Mouse (Mus musculus): ENCODE results near the gene Arhgap24. TPM values are rescaled to one million over a fixed set of nuclear protein-coding genes. Genes with fewer than 3 reads are reported as not detected.

Gene Arhgap24
- polyA plus RNA-seq, 1 experiment, result 1.7 TPM

DNA sequence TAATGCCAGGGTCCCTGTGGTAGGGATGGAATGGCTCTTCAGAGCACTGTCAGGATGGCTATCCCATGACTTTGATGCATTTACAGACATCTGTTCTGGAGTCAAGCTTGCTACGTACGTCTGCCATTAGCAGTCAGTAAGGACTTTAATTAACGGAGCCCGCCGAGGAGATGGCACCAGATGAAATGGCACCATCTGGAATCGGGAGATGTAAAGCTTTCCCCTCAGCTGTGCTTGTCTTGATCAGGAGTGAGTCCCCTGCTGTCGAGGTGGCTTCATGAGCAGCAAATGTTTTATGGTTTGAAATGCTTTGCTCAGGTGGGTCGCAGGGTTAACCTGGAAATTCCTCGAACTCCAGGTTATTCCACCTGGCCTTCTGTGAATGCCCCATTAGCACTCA lies 267.0 kb downstream of the Arhgap24 start:
- TF ChIP-seq CTCF (IDR thresholded peaks at IDR 0.05; ENCODE audit: low read depth, low read length) (no peak), POLR2A (IDR thresholded peaks at IDR 0.05; ENCODE audit: borderline replicate concordance, low read depth, low read length) (no peak)
- H3K4me1 ChIP-seq (ENCODE audit: control insufficient read depth, insufficient read depth, low read length), result no peaks in the 10 kb centered on the region
- H3K4me3 ChIP-seq (ENCODE audit: insufficient read depth, low read length), result no peak overlapping the region
- H3K27ac ChIP-seq (ENCODE audit: insufficient read depth, low read depth, low read length), result no peak overlapping the region

DNA sequence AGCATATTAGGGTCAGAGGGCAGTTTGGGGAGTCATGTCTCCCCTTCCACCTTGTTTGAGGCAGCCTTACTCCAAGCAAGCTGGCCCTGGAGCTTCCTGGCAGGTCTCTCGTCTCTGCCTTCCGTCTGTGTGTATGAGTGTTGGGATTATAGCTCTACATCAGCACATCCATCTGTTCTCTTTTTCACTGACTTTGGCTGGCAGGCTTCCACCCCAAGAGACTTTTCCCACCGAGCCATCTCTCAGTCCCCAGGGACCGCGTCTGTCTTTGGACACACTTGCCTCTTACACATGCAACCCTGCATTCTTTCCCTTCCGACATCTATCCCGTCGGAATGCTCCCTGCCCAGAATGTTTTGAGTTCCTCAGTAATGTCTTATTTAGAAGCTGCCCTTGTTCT lies 267.8 kb downstream of the Arhgap24 start:
- no peak for TF ChIP-seq POLR2A (IDR thresholded peaks at IDR 0.05; ENCODE audit: borderline replicate concordance, low read depth, low read length)
- no peak for TF ChIP-seq CTCF (IDR thresholded peaks at IDR 0.05; ENCODE audit: low read depth, low read length)
- Histone ChIP-seq H3K4me3 (ENCODE audit: insufficient read depth, low read length) (no peak overlapping the region), H3K27ac (ENCODE audit: insufficient read depth, low read depth, low read length) (no peak overlapping the region), H3K4me1 (ENCODE audit: control insufficient read depth, insufficient read depth, low read length) (no peaks in the 10 kb centered on the region)

DNA sequence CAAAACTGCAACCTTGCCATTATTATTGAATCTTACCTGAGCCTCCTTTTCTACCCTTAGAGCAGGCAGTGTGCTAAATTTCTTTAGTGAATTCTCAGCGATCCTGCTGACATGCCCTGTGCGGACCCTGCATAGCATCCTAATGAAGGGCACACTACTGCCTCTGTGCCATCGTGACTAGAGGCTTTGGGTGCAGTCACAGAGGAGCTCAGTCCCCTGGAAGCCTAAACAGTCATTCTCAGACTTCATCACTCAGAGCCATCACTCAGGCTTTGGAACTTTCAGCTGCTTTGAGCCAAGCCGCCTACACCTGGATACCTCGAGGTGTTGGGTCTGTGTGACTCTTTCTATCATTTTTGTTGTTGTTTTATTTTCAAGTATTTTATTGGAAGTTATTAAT lies 269.5 kb downstream of the Arhgap24 start:
- no peak overlapping the region for H3K27ac ChIP-seq (ENCODE audit: insufficient read depth, low read depth, low read length)
- TF ChIP-seq POLR2A (IDR thresholded peaks at IDR 0.05; ENCODE audit: borderline replicate concordance, low read depth, low read length) (no peak), CTCF (IDR thresholded peaks at IDR 0.05; ENCODE audit: low read depth, low read length) (no peak)
- H3K4me3 ChIP-seq (ENCODE audit: insufficient read depth, low read length), result no peak overlapping the region
- H3K4me1 ChIP-seq (ENCODE audit: control insufficient read depth, insufficient read depth, low read length), result no peaks in the 10 kb centered on the region

DNA sequence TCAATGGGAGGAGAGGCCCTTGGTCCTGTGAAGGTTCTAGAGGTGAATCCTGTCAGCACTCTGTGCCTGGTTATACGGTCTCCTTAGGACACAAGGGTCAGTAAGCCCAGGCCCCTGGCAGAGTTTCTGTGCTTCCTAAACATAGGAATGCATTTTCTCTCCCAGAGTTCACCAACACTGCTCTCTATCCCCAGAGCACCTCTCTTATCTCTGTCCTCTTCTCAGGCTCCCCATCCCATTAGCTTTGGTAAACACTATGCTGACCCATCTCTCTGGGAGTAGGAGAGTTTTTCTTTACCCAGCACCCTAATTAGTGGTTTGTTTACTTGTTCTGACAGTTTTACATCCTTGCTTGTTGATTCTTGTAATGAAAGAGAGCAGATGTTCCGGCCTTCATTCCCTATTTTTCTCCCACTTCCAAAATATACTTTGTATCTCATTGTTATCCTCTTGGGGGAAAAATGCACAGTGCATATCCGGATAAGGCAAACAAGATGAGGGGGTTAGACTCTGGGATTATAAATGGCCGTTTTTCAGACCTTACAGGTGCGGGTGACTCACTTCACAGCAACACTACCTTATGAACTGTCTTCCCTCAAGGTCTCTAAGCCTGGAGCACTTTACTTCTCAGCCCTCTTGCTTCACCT lies 270.6 kb downstream of the Arhgap24 start:
- TF ChIP-seq POLR2A (IDR thresholded peaks at IDR 0.05; ENCODE audit: borderline replicate concordance, low read depth, low read length) (no peak), CTCF (IDR thresholded peaks at IDR 0.05; ENCODE audit: low read depth, low read length) (no peak)
- H3K4me3 ChIP-seq (ENCODE audit: insufficient read depth, low read length), result no peak overlapping the region
- H3K4me1 ChIP-seq (ENCODE audit: control insufficient read depth, insufficient read depth, low read length), result no peaks in the 10 kb centered on the region
- no peak overlapping the region for H3K27ac ChIP-seq (ENCODE audit: insufficient read depth, low read depth, low read length)

DNA sequence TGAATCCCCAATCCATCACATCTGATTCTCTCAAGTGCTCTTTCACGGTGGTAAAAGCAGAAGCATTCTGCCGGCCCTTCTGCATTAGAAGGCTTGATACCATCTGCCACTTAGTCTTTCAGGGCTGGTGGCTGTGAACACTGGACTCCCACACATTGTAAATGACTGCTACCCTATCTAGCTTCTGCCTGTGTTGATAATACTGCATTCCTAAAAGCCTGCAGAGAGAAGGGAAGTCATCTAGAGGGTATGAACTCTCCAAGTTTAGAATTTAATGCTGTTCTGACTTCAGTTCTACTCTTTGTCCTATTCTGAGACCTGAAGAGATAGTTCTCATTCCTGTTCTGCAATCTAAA lies 271.1 kb downstream of the Arhgap24 start:
- no peak overlapping the region for H3K4me3 ChIP-seq (ENCODE audit: insufficient read depth, low read length)
- H3K4me1 ChIP-seq (ENCODE audit: control insufficient read depth, insufficient read depth, low read length), result no peaks in the 10 kb centered on the region

DNA sequence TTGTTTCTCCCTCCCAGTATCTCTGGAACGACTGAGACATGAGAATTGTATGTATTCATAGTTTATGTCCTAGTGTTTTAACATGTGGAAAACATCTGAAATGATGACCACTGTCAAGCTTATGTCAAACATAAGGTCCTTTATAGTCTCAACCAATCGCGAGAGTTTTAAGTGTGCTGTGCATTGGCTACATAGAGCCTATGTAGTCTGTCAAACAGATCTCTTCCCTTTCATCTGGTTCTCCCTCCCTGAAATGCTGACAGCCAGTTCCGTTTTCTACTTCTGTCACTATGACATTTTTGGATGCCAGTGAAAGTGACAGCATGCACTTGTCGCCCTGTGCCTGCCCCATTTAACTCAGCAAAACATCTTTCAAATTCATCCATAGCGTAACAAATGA lies 275.8 kb downstream of the Arhgap24 start:
- H3K4me1 ChIP-seq (ENCODE audit: control insufficient read depth, insufficient read depth, low read length), result peaks cover 3% of the 10 kb centered on the region; the same call in 1 of the 2 replicates
- H3K27ac ChIP-seq (ENCODE audit: insufficient read depth, low read depth, low read length), result no peak overlapping the region
- TF ChIP-seq POLR2A (IDR thresholded peaks at IDR 0.05; ENCODE audit: borderline replicate concordance, low read depth, low read length), result no peak
- no peak for TF ChIP-seq CTCF (IDR thresholded peaks at IDR 0.05; ENCODE audit: low read depth, low read length)
- H3K4me3 ChIP-seq (ENCODE audit: insufficient read depth, low read length), result no peak overlapping the region

More for the DNA sequence above, 271.1 kb downstream of the Arhgap24 start:
- no peak overlapping the region for H3K27ac ChIP-seq (ENCODE audit: insufficient read depth, low read depth, low read length)
- TF ChIP-seq CTCF (IDR thresholded peaks at IDR 0.05; ENCODE audit: low read depth, low read length), result no peak
- no peak for TF ChIP-seq POLR2A (IDR thresholded peaks at IDR 0.05; ENCODE audit: borderline replicate concordance, low read depth, low read length)

DNA sequence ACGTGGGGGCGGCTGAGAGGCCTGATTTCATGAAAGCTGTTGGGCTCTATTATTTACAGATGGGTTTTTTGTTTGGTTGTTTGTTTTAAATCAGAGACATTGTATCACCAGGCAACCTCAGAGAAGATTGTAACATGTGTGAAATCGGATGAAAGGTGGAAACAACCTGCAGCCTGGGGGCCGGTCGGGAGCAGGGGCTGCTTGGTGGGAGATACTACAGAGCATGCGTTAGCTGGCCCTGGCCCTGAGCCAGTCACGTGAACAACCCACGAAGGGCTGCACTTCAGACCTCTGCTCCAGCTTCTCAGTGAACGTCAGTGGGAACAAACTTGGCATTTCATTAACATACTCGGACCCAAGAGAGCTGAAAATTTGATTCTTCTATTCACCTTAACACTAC lies 284.5 kb downstream of the Arhgap24 start:
- TF ChIP-seq POLR2A (IDR thresholded peaks at IDR 0.05; ENCODE audit: borderline replicate concordance, low read depth, low read length), result no peak
- no peak for TF ChIP-seq CTCF (IDR thresholded peaks at IDR 0.05; ENCODE audit: low read depth, low read length)
- no peak overlapping the region for H3K4me3 ChIP-seq (ENCODE audit: insufficient read depth, low read length)
- no peak overlapping the region for H3K27ac ChIP-seq (ENCODE audit: insufficient read depth, low read depth, low read length)
- no peaks in the 10 kb centered on the region for H3K4me1 ChIP-seq (ENCODE audit: control insufficient read depth, insufficient read depth, low read length)

DNA sequence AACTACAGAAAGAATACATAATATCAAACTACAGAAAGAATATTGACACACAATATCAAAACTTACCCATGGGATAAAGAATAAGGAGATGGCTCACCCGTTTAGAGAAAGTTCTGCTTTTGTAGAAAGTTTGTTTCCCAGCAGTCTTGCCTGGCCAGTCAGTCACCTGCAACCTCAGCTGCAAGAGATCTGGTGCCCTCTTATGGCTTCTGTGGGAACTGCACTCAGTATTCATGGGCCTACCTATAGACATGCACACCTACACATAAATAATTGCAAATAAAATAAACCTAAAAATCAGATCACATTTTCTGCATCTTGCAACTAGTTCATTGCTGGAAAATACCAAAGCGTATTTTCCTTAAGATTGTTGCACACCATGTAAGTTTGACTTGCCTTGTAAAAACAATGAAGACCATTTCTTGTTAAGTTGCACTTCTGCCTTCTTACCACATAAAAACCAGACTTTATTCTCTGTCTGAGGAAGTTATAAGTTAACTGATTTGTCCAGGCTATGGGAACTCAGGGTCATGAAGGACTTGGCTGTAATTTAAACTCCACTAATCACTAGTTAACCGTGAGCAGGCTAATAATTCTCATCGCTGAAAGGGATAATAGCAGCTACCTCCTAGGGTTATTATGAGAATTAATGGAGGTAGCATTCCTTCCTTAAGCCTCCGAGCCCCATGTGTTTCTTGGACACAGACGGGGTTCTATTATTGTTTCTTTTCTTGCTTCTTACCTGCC lies 285.3 kb downstream of the Arhgap24 start:
- H3K4me3 ChIP-seq (ENCODE audit: insufficient read depth, low read length), result no peak overlapping the region
- peak; percentile 63 for TF ChIP-seq CTCF (IDR thresholded peaks at IDR 0.05; ENCODE audit: low read depth, low read length)
- no peak for TF ChIP-seq POLR2A (IDR thresholded peaks at IDR 0.05; ENCODE audit: borderline replicate concordance, low read depth, low read length)
- H3K27ac ChIP-seq (ENCODE audit: insufficient read depth, low read depth, low read length), result no peak overlapping the region
- no peaks in the 10 kb centered on the region for H3K4me1 ChIP-seq (ENCODE audit: control insufficient read depth, insufficient read depth, low read length)

DNA sequence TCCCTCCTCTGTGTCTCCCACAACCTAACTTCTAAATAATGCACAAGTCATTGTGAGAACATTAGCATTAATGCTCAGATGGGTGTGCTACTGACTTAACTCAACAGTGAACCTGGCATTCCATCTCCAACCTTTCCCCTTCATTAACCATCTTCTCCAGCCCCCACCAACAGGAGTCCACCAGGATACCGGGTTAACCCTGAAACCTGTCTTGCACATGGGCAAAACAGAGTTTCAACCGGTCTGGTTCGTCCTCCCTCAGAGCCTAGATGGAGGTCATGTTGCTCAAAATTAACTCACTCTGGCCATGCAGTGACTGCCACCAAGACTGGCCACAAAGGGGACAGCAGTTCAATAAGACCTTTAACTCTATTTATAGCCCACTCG lies 285.9 kb downstream of the Arhgap24 start:
- H3K4me1 ChIP-seq (ENCODE audit: control insufficient read depth, insufficient read depth, low read length), result no peaks in the 10 kb centered on the region
- H3K4me3 ChIP-seq (ENCODE audit: insufficient read depth, low read length), result no peak overlapping the region
- no peak for TF ChIP-seq POLR2A (IDR thresholded peaks at IDR 0.05; ENCODE audit: borderline replicate concordance, low read depth, low read length)
- no peak overlapping the region for H3K27ac ChIP-seq (ENCODE audit: insufficient read depth, low read depth, low read length)

DNA sequence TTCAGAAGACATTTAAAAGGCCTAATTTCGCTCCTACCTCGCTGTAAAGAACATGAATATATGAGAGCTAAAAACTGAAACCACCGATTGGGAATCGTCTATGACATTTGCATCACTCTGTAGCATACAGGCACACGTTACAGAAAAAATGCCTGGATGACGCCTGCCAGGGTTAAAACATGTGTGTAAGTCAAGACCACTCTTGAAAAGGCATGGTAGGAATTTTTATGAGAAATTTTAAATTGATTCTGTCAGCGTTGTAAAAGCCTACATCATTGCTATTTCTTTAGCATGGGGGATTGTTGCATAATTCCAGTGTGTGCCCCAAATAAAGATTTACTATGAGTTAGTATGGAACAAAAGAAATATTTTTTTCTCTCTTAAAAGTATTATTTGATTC lies 286.6 kb downstream of the Arhgap24 start:
- Histone ChIP-seq H3K4me3 (ENCODE audit: insufficient read depth, low read length) (no peak overlapping the region), H3K4me1 (ENCODE audit: control insufficient read depth, insufficient read depth, low read length) (no peaks in the 10 kb centered on the region), H3K27ac (ENCODE audit: insufficient read depth, low read depth, low read length) (no peak overlapping the region)
- no peak for TF ChIP-seq CTCF (IDR thresholded peaks at IDR 0.05; ENCODE audit: low read depth, low read length)
- TF ChIP-seq POLR2A (IDR thresholded peaks at IDR 0.05; ENCODE audit: borderline replicate concordance, low read depth, low read length), result no peak
